Mouse (Mus musculus) erythroblast, embryonic 14.5 days (primary cell): ENCODE measurements around the gene Mageb1.
"Not testable (repeated sequence)": the region's sequence is repeated elsewhere in the genome, so short reads cannot be mapped to it uniquely, and the experiment has no call there.

Experiments used
- GATA1 ChIP-seq: IDR thresholded peaks from 2 replicates; pipeline ENCODE4 v1.6.1; 2012; ENCODE audit warnings: low read length, inconsistent platforms, mixed read lengths
- TAL1 ChIP-seq: IDR thresholded peaks from 3 replicates; pipeline ENCODE4 v1.6.1; 2012; ENCODE audit warnings: low read length, inconsistent platforms, mixed read lengths

DNA sequence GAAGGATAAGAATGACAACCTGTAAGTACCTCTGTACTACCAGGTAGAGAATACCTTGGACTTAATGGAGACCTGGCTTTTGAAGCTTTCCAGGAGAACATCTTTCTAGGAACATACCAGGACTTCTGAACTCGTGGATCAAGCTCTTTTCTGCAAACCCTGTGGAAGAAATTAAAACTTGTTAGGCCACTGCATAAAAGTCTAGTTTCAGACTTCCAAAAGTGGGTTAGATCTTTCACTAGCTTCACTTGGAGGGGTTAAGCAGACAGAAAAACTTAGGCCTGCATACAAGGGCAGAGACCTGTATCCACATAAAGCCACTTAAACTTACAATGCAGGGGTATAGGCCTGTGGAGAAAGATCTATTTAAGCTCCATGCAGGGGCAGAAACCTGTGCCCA lies at the start of gene Mageb1:
- not testable (repeated sequence) for TF ChIP-seq GATA1, TAL1
